Mouse (Mus musculus) ES-Bruce4 (cell line): ENCODE results near the gene Adssl1. TPM values are rescaled to one million over a fixed set of nuclear protein-coding genes. Genes with fewer than 3 reads are reported as not detected.

Experiments
- H3K27ac ChIP-seq: 2 replicates; pipeline ENCODE4 v1.5.1; 2012; ENCODE audit warnings: low read length, inconsistent platforms; ENCODE audit not compliant: insufficient read depth
- H3K27me3 ChIP-seq: 2 replicates; pipeline ENCODE4 v1.6.1; 2012; ENCODE audit warnings: mild to moderate bottlenecking, low read length, inconsistent platforms; ENCODE audit not compliant: control insufficient read depth, poor library complexity, insufficient read depth, severe bottlenecking
- H3K36me3 ChIP-seq: 2 replicates; pipeline ENCODE4 v1.6.1; 2012; ENCODE audit warnings: inconsistent platforms, mild to moderate bottlenecking, low read length, moderate library complexity; ENCODE audit not compliant: control insufficient read depth, poor library complexity, insufficient read depth, severe bottlenecking
- H3K4me1 ChIP-seq: one replicate; pipeline ENCODE4 v1.8.1; 2011; ENCODE audit warnings: low read length; ENCODE audit not compliant: control insufficient read depth, insufficient read depth
- H3K4me3 ChIP-seq: 2 replicates; pipeline ENCODE4 v1.5.1; 2011; ENCODE audit warnings: low read depth, mild to moderate bottlenecking, low read length
- H3K9ac ChIP-seq: 2 replicates; pipeline ENCODE4 v1.6.1; 2012; ENCODE audit warnings: low read depth, mild to moderate bottlenecking, inconsistent platforms; ENCODE audit not compliant: poor library complexity, severe bottlenecking
- H3K9me3 ChIP-seq: replicated peaks from 2 replicates; pipeline ENCODE4 v1.6.1; 2012; ENCODE audit warnings: mild to moderate bottlenecking, low read length, inconsistent platforms; ENCODE audit not compliant: control insufficient read depth, poor library complexity, insufficient read depth, severe bottlenecking
- CTCF ChIP-seq: IDR thresholded peaks from one replicate; pipeline ENCODE4 v1.8.1; 2011; ENCODE audit warnings: low read depth, low read length
- EP300 ChIP-seq: IDR thresholded peaks from 2 replicates; pipeline ENCODE4 v1.6.1; 2011; ENCODE audit warnings: low read depth, low read length; ENCODE audit not compliant: insufficient read depth
- POLR2A ChIP-seq: IDR thresholded peaks from one replicate; pipeline ENCODE4 v1.8.1; 2011; ENCODE audit warnings: low read length; ENCODE audit not compliant: insufficient read depth
- polyA plus RNA-seq: library from polyadenylated mRNA; stranded (reverse); fragments of >200 nt; gene quantifications from 2 replicates; pipeline ENCODE4 v1.2.4, GENCODE M21; 2011; ENCODE audit warnings: low read depth; ENCODE audit not compliant: missing spikeins, insufficient read depth, insufficient read length

Gene Adssl1
- polyA plus RNA-seq, 1 experiment: 6.6 TPM

DNA sequence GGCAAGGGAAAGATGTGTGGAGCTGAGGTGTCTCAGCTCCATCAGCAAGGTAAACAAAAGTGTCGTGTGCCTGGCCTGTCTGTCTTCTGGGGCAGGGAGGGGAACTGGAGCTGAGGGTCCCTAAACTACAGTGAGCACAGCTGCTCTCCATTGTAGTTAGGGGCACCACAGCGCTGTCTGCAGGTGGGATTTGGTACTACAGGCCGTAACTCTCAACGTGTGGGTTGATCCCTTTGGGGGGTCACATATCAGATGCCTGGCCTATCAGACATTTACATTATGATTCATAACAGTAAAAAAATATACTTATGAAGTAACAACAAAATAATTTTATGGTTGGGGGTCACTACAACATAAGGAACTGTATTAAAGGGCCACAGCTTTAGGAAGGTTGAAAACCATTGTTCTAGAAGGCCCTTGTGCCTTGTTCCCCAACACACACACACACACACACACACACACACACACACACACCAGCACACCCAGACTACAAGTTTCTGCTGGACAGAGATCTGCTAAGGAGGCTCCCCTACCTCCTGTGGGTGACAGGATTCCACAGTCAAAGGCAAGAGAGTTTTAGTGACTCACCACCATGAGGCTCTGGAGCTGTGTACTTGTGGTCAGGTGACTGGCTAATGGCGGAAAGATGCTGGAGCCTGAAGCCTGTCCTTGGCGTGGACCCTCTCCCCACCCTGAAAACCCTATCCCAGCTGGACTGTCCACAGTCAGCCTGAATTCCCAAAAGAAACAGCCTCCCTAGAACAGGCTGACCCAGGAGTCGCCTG, 7.4 kb downstream of the Adssl1 start:
- H3K27me3 ChIP-seq: no peaks in the 10 kb centered on the region
- H3K36me3 ChIP-seq: no peaks in the 10 kb centered on the region
- no peak overlapping the region for H3K9ac ChIP-seq
- TF ChIP-seq EP300: no peak
- peak; percentile 88 for TF ChIP-seq CTCF
- no peak for TF ChIP-seq POLR2A
- no peak overlapping the region for H3K27ac ChIP-seq
- no peaks in the 10 kb centered on the region for H3K4me1 ChIP-seq
- no peaks in the 10 kb centered on the region for H3K9me3 ChIP-seq
- no peak overlapping the region for H3K4me3 ChIP-seq

DNA sequence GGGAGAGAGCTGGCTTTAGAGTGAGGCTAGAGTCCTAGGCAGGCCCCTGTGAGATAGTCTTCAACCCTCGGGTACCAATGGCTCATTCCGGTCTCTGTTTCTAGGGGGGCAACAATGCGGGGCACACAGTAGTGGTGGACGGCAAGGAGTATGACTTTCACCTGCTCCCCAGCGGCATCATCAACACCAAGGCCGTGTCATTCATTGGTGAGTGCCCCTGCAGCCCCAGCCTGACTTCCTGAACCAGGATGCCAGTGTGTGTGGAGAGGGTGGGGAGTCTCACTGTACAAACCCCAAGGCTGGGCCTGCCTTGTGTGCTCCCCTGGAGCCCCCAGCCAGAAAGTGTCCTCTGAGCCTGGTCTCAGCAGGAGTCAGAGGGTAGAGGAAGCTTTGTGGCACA, 8.4 kb downstream of the Adssl1 start:
- H3K4me3 ChIP-seq: no peak overlapping the region
- TF ChIP-seq CTCF (no peak), POLR2A (no peak), EP300 (no peak)
- no peak overlapping the region for H3K27ac ChIP-seq

DNA sequence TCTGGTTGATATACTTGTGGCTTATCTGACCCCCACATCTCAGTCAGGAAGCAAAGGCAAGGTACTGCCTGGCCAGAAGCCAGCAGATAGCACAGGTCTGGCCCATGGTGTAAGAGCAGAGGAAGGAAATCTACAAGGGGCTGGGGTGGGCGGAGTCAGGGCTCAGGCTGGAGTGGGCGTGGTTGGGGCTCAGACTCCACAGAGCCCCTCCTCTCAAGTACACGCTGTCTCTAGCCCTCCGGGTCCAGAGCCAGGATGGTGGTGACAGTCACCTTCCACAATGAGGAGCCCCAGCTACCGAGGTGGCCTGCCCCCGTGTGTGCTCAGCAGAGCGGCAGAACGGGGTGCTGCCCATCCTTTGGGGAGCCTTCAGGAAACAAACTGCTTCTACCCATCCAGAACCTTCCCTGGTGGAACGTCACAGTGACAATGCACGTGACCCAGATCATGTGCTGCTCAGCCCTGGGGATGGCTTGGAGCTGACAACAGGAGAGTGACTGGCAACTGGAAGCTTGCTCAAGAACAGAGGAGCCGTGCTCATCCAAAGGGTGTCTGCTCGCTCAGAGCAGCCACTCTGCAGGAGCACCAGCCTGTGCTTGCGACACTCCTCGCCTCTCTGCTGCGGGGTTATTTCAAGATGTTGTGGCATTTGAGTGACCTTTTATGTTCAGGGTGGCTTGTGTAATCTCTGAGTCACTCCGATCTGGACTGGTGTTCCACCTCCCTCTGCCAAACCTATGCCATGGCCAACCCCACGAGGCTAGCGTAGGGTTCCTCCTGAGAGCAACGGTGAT, 9.3 kb downstream of the Adssl1 start:
- TF ChIP-seq POLR2A: no peak
- TF ChIP-seq EP300: no peak
- TF ChIP-seq CTCF: no peak
- H3K27ac ChIP-seq: no peak overlapping the region
- peaks cover 4% of the 10 kb centered on the region for H3K4me1 ChIP-seq
- H3K36me3 ChIP-seq: no peaks in the 10 kb centered on the region
- no peaks in the 10 kb centered on the region for H3K9me3 ChIP-seq
- no peaks in the 10 kb centered on the region for H3K27me3 ChIP-seq
- H3K9ac ChIP-seq: no peak overlapping the region
- no peak overlapping the region for H3K4me3 ChIP-seq

More for the DNA sequence above, 8.4 kb downstream of the Adssl1 start:
- no peak overlapping the region for H3K9ac ChIP-seq
- no peaks in the 10 kb centered on the region for H3K4me1 ChIP-seq
- H3K36me3 ChIP-seq: no peaks in the 10 kb centered on the region
- H3K27me3 ChIP-seq: no peaks in the 10 kb centered on the region
- no peaks in the 10 kb centered on the region for H3K9me3 ChIP-seq

DNA sequence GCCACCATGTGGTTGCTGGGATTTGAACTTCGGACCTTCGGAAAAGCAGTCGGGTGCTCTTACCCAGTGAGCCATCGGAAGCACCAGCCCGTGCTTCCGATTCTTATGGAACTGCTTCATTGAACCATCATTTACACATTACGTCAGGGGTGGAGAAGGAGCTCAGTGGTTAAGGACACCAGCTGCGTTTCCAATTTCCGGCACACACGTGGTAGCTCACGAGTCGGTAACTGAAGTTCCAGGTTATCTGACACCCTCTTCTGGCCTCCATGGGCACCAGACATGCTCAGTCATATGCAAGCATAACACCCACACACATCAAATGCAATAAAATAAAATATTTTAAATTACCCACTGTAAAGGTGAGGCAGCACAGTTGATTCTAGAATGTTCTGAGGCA, 10.2 kb downstream of the Adssl1 start:
- Histone ChIP-seq H3K27ac (no peak overlapping the region), H3K4me3 (no peak overlapping the region), H3K36me3 (no peaks in the 10 kb centered on the region), H3K9me3 (no peaks in the 10 kb centered on the region), H3K9ac (no peak overlapping the region), H3K27me3 (no peaks in the 10 kb centered on the region), H3K4me1 (peaks cover 5% of the 10 kb centered on the region)
- TF ChIP-seq EP300 (no peak), CTCF (no peak), POLR2A (no peak)

DNA sequence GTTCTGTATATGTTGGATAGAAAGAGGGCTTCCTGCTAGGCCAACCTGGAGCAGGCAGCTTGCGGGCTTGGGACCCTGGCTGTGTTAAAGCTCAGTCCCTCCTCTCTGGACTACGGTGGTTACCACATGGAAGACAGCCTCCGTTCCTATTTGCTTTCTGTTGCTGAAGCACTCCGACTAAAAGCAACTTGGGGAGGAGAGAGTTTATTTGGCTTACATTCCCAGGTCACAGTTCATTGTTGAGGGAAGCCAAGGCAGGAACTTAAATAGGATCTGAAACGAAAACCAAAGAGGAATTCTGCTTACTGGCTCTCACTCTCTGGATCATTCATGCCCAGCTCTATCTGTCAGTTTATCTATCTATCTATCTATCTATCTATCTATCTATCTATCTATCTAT, 11.0 kb downstream of the Adssl1 start:
- H3K27me3 ChIP-seq: no peaks in the 10 kb centered on the region
- peaks cover 5% of the 10 kb centered on the region for H3K4me1 ChIP-seq
- TF ChIP-seq POLR2A (no peak), EP300 (no peak), CTCF (no peak)
- no peak overlapping the region for H3K27ac ChIP-seq
- H3K36me3 ChIP-seq: no peaks in the 10 kb centered on the region
- no peaks in the 10 kb centered on the region for H3K9me3 ChIP-seq
- no peak overlapping the region for H3K4me3 ChIP-seq
- H3K9ac ChIP-seq: no peak overlapping the region

DNA sequence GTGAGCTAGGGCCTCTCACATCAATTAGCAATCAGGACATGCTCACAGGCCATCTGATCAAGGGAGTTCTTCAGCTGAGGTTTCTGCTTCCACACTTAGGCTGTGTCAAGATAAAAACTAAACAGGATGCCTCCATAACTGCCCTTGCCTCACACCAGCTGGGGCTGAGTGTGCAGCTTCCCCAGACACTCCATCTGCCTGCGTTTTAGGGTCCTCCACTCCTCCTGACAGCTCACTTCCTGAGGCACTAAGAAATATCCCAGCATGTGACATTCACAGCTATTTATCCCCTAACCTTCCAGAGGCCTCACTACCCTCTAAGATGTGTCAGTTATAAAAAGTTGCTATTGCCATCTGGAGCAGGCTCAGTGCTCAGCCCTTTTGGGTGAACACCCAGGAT, 11.6 kb downstream of the Adssl1 start:
- H3K27me3 ChIP-seq: no peaks in the 10 kb centered on the region
- H3K27ac ChIP-seq: no peak overlapping the region
- no peak overlapping the region for H3K4me3 ChIP-seq
- H3K9me3 ChIP-seq: no peaks in the 10 kb centered on the region
- TF ChIP-seq CTCF (no peak), POLR2A (no peak), EP300 (no peak)
- no peaks in the 10 kb centered on the region for H3K36me3 ChIP-seq
- H3K4me1 ChIP-seq: peaks cover 5% of the 10 kb centered on the region
- no peak overlapping the region for H3K9ac ChIP-seq
